Mouse (Mus musculus) brain, embryonic 14.5 days (tissue): ENCODE measurements around the gene 2700049A03Rik.

Source experiments
- CTCF ChIP-seq: fragments of 200-500 bp; IDR thresholded peaks from 2 replicates; pipeline ENCODE4 v1.5.1; 2012; ENCODE audit warnings: inconsistent platforms, mild to moderate bottlenecking, moderate library complexity, borderline replicate concordance; ENCODE audit not compliant: insufficient read depth, insufficient read length; ENCODE audit errors: extremely low read depth
- POLR2A ChIP-seq: fragments of 200-500 bp; IDR thresholded peaks from 2 replicates; pipeline ENCODE4 v1.6.1; 2012; ENCODE audit warnings: mild to moderate bottlenecking, inconsistent platforms, borderline replicate concordance; ENCODE audit not compliant: poor library complexity, insufficient read depth, insufficient read length, severe bottlenecking; ENCODE audit errors: extremely low read depth

GRCm38 (mm10) chr12:71228925-71229649 lies 92.4 kb downstream of the 2700049A03Rik start:
- TF ChIP-seq POLR2A (no peak), CTCF (no peak)
